Mouse (Mus musculus) kidney, postnatal 36 days (tissue): Measurements from ENCODE around the gene Nosip.
"Not testable (repeated sequence)": the region's sequence is repeated elsewhere in the genome, so short reads cannot be mapped to it uniquely, and the experiment has no call there.

Experiments
- DNase-seq, 2 experiments: peaks; one replicate each; pipeline ENCODE4 v3.0.0; 2021 to 2022; ENCODE audit warnings: mixed read lengths in 2 of 2

The Nosip gene

DNA sequence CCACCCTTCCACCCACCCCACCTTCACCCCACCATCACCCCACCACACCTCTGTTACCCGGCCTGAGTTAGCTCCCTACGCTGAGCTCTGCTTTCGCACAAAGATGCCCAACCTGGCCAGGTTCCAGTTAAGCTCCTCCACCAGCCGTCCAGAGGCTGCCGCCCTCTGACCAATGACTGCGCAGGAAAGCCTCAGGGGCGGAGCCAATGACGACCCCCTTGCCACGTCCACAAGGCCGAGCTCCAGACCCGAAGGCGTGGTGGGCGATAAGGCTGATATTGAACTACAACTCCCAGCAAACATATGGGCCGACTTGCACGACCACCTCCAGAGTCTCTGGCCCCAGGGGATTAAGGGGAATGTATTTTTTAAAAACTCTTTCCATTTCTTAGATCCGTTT is 29.8 kb downstream of the Nosip start, which contains the start of gene Rcn3:
Gene Rcn3, minus strand, starts transcription at position 174 of the 400 bp plus-strand sequence.
- DNase-seq, result peak; percentile 80 to 83

DNA sequence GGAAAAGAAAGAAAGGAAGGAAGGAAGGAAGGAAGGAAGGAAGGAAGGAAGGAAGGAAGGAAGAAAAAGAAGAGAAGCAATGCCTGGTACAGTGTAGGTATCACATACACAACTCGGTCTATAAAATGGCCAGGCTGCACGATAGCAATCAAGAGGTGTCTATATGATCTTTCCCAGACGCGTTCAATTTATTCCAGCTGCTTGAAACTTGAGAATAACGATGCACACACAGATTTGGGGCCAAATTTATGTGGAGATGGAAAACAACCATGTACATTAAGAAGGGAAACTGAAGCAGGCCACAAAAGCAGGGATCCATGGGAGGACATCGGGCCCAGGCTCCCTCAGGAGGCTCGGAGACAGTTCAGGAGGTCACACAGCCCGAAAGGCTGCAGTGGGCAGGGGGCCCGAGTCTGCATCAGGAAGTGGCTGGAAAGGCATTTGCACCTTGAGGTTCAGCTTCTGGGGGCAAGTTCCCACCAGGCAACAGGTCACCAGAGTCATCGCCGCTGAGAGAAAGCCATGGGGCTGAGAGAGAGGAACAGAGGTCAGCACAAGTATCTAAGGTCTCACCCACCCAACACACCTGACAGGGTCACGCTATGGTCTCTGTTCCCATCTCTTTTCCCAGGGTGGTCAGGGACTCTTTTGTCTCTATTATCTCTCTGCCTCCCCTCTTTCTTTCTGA is 30.7 kb downstream of the Nosip start:
- DNase-seq, result no peak

GRCm38 (mm10) chr7:45093516-45093905 is 31.3 kb downstream of the Nosip start:
- DNase-seq, result peak in 1 of 2 experiments; percentile 31

- DNase-seq, result no peak
Observed at GRCm38 (mm10) chr7:45094121-45094520, 31.9 kb downstream of the Nosip start.

DNA sequence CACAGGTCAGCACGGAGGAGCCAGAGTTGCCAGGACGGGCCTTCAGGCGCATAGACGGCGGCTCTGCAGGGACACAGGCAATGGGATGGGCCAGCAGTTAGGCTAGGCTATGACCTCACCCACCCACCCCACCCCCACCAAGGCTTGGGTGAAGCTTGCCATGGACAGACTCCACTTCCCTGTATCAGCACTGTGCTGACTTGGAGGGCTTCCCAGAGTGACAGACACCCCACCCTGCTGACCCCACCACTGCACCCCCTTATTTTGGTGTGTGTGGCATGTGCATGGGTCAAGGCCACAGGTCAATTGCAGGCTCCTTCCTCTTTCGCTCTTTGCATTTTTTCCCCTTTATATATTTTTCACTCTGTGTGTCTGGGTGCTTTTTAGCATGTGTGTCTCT is 33.1 kb downstream of the Nosip start:
- no peak for DNase-seq

GRCm38 (mm10) chr7:45095965-45096364 is 33.7 kb downstream of the Nosip start:
- not testable (repeated sequence) for DNase-seq

GRCm38 (mm10) chr7:45097479-45097878 is 35.2 kb downstream of the Nosip start:
- DNase-seq, result peak; percentile 42 to 57

GRCm38 (mm10) chr7:45098541-45099240 is 36.5 kb downstream of the Nosip start:
- DNase-seq, result peak in 1 of 2 experiments; percentile 49

- no peak for DNase-seq
Observed at GRCm38 (mm10) chr7:45100046-45100445, 37.8 kb downstream of the Nosip start.

DNA sequence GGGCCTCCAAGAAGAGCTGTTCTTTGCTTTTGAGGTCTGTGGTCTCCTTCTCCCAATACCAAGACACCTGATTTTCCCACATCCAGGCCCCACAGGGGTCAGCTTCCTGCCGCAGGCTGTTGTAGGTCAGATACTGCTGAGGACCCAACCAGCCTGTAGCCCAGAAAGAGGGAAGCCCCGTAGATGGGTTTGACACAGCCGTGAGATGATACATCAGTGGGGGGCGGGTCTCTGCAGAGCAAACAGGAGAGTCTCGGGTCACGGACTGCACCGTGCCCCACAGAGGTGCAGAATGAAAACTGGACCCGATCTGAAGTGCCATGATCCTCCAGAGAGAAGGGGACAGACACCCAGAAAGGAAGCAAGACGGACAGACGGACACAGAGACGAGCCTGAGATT is 40.2 kb downstream of the Nosip start:
- no peak for DNase-seq

GRCm38 (mm10) chr7:45102940-45103585 is 40.8 kb downstream of the Nosip start:
- DNase-seq, result peak; percentile 67 to 74

- peak; percentile 94 to 98 for DNase-seq
Observed at GRCm38 (mm10) chr7:45103652-45104180, 41.5 kb downstream of the Nosip start, which contains the start of gene Fcgrt. TSS of gene Fcgrt (minus strand) at chr7:45103851.

DNA sequence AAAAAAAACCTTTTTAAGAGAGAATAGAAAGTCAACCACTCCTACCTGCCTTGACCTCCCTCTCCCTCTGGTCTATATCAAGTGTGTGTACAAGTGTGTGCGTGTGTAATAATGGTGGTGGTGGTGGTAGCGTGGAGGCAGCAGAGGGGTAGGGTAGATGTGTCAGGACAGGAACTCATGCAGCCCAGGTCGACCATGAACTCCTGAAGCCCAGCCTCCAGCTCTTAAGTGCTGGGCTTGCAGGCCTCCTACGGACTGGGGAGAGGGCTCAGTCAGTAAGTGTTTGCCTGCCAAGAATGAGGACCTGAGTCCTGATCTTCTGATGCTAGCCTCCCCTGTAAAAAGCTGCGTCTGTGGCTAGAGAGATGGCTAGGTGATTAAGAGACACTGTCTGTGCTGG is 42.7 kb downstream of the Nosip start:
- DNase-seq, result no peak

GRCm38 (mm10) chr7:45105491-45105890 is 43.3 kb downstream of the Nosip start:
- DNase-seq, result no peak

- DNase-seq, result no peak
Observed at GRCm38 (mm10) chr7:45106441-45106840, 44.2 kb downstream of the Nosip start.

DNA sequence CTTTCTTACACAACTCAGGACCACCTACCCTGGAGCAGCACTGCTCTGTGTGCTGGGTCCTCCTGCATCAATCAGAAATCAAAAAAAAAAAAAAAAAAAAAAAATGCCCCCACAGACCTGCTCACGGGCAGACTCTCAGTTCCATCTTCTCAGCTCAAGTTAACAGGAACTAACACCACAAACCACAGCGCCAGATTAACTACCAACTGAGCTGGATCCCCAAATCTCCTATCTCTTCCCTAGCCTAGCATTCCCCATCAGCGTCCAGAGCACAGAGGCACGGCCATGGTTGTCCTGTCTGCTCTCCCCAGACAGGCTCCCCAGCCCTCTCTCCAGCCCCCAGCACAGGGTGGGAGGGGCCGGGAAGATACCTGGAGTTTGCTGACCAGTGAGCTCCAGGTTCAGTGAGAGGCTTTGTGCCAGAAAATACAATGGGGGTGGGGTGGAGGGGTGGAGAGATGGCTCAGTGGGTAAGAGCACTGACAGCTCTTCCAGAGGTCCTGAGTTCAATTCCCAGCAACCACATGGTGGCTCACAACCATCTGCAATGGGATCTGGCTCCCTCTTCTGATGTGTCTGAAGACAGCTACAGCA is 44.9 kb downstream of the Nosip start:
- no peak for DNase-seq

- DNase-seq, result not testable (repeated sequence)
Observed at GRCm38 (mm10) chr7:45110089-45110488, 47.9 kb downstream of the Nosip start.

- no peak for DNase-seq
Observed at GRCm38 (mm10) chr7:45111940-45112339, 49.7 kb downstream of the Nosip start.

GRCm38 (mm10) chr7:45112529-45112928 is 50.3 kb downstream of the Nosip start:
- no peak for DNase-seq

- no peak for DNase-seq
Observed at GRCm38 (mm10) chr7:45113476-45113875, 51.2 kb downstream of the Nosip start.

DNA sequence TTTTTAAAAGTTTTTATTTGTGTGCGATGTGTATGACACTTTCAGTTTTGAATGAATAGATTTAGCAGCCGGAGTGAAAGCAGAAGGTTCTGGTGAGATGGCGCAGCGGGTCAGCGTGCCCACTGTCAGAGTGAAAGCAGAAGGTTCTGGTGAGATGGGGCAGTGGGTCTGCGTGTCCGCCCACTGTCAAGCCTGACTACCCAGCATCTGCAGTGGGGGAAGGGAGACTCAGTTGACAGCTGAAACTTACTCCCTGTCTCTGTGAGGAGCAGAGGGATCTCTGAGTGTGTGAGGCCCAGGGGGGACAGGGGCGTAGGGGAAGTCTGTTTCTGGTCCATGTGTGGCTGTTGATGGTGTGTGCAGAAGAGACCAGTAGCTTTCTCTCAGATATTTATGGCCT is 55.3 kb downstream of the Nosip start:
- no peak for DNase-seq

DNA sequence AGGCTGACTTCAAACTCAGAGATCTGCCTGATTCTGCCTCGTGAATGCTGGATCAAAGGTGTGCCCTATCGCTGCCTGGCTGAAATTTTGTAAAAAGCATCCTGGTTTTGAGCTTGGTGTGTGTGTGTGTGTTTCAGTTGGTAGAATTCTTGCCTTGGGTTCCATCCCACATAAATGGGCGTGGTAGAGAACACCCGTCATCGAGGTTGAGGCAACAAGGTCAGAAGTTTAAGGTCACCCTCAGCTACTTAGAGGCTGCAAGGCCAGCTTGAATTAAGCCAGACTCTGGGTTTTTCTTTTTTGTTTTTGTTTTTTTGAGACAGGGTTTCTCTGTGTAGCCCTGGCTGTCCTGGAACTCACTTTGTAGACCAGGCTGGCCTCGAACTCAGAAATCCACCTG is 56.1 kb downstream of the Nosip start:
- DNase-seq, result no peak
